Mouse (Mus musculus) cerebellum, adult 9-10 months (tissue): Measurements from ENCODE around the gene Fry.

Experiments used
- DNase-seq: peaks from one replicate; pipeline ENCODE4 v3.0.0; 2022

Gene Fry

DNA sequence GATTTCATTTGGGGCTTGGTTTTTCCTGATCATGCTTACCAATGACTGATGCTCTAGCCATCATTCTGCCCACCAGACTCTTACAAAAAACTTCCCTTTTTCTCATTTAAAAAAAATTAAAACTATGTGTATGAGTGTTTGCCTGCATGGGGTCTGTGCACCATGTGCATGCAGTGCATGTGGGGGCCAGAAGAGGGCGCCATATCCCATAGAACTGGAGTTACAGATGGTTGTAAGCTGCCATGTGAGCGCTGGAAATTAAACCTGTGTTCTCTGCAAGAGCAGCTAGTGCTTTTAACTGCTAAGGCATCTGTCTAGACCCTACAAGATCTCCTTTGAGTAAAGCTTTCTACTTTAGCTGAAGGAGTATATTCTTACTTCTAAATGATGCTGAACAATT is 162.6 kb downstream of the Fry start:
- DNase-seq, result no peak

DNA sequence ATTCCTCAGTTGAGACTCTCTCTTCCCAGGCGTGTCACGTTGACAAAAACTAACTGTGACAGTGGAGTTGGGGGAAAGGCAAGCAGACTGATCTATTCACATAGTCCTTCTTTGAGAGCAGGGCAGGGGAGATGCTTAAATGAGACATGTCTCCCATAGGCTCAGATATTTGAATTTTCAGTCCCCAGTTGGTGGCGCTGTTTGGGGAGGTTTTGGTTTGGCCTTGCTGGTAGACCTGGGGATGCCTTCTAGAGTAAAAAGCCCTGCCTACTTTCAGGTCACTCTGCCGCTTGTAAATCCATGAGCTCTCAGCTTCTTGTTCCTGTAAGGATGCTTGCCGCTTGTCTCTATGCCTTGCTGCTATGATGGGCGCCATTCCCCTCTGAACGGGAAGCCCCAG is 163.6 kb downstream of the Fry start:
- DNase-seq, result no peak

- DNase-seq, result no peak
Measured at GRCm38 (mm10) chr5:150287949-150288348, 169.5 kb downstream of the Fry start.

- DNase-seq, result no peak
Measured at GRCm38 (mm10) chr5:150289611-150290010, 171.2 kb downstream of the Fry start.

GRCm38 (mm10) chr5:150290494-150291199 is 172.2 kb downstream of the Fry start:
- DNase-seq, result no peak

GRCm38 (mm10) chr5:150291216-150291615 is 172.8 kb downstream of the Fry start:
- DNase-seq, result no peak

GRCm38 (mm10) chr5:150292186-150292585 is 173.7 kb downstream of the Fry start:
- no peak for DNase-seq

- no peak for DNase-seq
Measured at GRCm38 (mm10) chr5:150294306-150294705, 175.9 kb downstream of the Fry start.

GRCm38 (mm10) chr5:150295096-150295495 is 176.7 kb downstream of the Fry start:
- no peak for DNase-seq

- no peak for DNase-seq
Measured at GRCm38 (mm10) chr5:150298969-150299368, 180.5 kb downstream of the Fry start.

- peak; percentile 81 for DNase-seq
Measured at GRCm38 (mm10) chr5:150302123-150302522, 183.7 kb downstream of the Fry start.

GRCm38 (mm10) chr5:150302996-150303395 is 184.6 kb downstream of the Fry start:
- DNase-seq, result no peak

DNA sequence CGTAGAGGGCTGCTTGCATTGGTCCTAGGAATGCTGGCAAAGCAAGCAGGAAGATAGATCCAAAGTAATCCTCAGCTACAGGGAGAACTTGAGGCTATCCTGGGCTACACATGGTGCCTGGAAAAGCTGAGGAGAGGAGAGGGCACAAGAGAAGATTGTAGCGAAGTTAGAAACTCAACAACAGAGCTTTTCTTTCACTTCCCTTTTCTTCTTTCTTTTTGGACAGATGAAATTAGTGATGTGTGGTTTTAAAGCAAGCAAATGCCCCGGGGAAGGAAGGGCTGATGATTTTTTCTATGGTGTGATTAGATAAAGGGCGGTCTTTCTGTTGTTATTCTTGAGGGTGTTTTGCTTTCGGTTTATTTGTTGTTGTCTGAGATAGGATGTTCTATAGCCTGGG is 188.1 kb downstream of the Fry start:
- DNase-seq, result no peak

DNA sequence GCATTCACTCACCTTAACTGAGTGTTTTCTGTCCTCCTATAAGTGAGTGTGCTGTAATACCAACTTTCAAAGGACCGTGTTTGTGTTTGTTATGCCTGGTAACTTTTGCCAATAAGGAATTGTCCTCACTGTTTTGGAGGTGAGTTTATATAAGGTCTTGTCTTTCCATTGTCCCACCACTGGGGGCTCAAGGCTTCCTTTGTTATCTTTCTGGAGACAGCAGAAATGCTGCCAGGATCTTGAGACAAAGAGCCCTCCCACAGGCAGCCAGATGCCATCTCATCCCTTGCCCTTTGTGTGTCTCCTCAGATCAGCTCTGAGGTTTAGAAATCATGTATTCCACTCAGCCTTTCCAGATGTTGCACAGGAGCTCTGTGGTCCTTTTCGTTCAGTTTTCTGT is 194.8 kb downstream of the Fry start:
- DNase-seq, result no peak

GRCm38 (mm10) chr5:150314582-150314981 is 196.1 kb downstream of the Fry start:
- no peak for DNase-seq

DNA sequence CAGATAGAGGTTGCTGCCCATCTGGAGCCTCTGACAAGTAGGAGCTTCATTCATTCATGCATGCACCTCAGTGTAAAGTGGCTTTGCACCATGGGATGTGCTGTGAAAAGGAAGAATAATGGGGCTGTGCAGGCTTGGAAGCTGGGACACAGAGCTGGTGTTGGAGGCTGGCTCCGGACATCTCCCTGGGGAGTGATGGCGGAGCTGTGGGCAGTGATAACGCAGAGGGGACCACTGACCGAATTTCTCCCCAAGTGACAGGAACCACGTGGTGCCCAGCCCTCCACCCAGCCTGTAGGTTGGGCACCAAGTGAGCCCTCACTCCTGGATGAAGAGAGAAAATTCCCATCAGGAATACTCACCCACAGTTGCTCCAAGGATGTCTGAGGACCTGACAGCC is 207.0 kb downstream of the Fry start:
- no peak for DNase-seq

DNA sequence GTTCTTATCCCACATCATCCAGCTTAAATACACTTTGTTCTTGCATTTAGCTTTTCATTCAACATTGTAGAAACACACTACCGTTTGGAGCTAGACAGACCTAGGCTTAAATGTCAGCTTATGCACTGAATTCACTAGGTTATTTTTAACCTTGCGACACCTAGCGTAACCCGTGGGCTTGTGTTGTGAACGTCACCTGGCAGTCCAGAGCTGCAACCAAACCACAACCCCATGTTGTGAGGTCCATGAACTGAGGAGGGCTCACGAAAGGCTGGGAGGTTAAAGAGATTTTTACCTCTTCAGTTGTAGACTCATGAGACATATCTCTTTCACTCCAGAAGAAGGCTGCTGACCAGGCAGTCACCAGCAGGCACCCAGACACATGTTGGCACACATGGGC is 210.2 kb downstream of the Fry start:
- no peak for DNase-seq

- peak; percentile 71 for DNase-seq
Measured at GRCm38 (mm10) chr5:150331821-150332220, 213.4 kb downstream of the Fry start.

DNA sequence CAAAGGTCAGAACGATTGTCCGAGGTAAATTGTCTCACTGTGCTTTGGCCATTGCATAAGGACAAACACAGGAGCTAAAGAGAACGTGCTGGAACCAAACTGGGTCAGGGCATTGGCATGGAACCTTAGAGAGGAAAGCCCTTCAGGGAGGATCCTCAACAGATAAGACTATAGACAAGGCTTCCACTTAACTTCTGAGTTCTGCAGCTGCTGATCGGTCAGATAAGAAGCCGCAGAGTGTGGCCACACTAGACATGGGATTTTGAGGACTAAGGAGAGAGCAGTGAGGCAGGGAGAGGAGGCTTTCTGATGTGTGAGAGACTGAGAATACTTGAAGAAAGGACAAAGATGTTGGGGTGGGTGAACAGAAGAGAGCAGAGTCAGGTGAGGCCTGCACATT is 214.4 kb downstream of the Fry start:
- no peak for DNase-seq

DNA sequence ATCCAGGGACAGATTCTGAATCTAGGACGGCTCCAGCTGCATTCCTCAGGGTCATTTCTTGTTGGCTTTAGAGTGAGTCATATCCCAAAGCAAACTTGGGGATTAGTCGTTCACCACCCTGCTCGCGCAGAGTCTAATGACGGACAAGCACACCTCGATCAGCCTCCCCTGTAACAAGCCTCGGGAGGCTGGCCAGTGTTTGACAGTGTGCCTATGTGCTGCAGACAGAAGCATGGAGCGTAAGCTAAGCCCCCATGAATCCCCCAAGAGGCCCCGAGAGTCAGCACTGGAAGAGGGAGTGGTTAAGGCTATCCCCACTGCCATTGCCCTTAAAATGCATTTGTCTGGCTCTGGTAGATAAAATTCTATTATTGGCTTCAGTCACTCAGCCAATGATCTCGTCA is 214.9 kb downstream of the Fry start:
- DNase-seq, result no peak

- DNase-seq, result no peak
Measured at GRCm38 (mm10) chr5:150336451-150336850, 218.0 kb downstream of the Fry start.

- no peak for DNase-seq
Measured at GRCm38 (mm10) chr5:150337696-150338095, 219.3 kb downstream of the Fry start.

DNA sequence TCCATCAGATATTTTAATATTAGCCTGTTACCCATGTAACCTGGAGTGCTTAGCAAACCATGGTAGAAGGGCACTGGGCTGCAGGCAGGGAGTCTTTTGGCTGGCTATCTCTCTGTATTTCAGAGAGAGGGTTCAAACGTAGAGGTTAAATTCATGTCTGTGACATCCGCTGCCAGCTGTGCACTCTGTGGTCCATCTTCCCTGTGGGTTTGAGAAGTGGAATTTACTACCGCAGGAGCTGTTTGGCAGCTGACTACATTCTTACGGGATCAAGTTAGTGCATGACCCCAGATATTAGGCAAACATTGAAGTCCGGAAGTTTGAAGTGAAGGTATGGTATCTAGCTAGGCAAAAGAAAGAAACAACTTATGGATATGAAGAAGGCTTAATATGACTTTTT is 222.5 kb downstream of the Fry start:
- DNase-seq, result no peak

DNA sequence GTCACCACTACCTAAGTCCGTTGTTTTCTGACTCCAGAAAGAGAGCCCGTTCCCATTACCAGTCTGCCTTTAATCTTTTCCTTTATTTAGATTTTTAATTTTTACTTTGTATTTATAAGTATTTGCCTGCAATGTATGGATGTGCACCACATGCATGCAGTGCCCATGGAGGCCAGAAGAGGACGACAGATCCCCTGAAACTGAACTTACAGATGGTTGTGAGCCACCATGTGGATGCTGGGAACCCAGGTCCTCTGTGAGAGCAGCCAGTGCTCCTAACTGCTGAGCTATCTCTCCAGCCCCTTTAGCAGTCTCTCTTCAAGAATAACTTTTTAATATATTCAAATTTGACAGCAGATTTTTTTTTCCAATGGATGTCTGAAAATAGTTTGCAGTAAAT is 223.7 kb downstream of the Fry start:
- no peak for DNase-seq

GRCm38 (mm10) chr5:150345946-150346345 is 227.5 kb downstream of the Fry start:
- no peak for DNase-seq
